Mouse (Mus musculus): ENCODE measurements around the gene Syt13. TPM values are rescaled to one million over a fixed set of nuclear protein-coding genes. Genes with fewer than 3 reads are reported as not detected.

Gene Syt13
- polyA plus RNA-seq, 1 experiment from 2014 or later, result 49.9 TPM

GRCm38 (mm10) chr2:92971069-92971468 lies 56.2 kb downstream of the Syt13 start:
- Histone ChIP-seq H3K27ac (replicated peaks) (no peak overlapping the region), H3K4me1 (replicated peaks) (peaks cover 11% of the 10 kb centered on the region; the same call in 1 of the 2 replicates), H3K27me3 (no peaks in the 10 kb centered on the region), H3K4me3 (no peak overlapping the region), H3K36me3 (peaks cover 37% of the 10 kb centered on the region), H3K4me2 (no peak overlapping the region), H3K9ac (no peak overlapping the region), H3K9me3 (no peaks in the 10 kb centered on the region)
- ATAC-seq (ENCODE audit: low FRiP score, low read depth), result no peak
- 78% methylated on average over 9 of the region's 9 CpGs for WGBS

GRCm38 (mm10) chr2:92971536-92971935 lies 56.6 kb downstream of the Syt13 start:
- peaks cover 11% of the 10 kb centered on the region; the same call in 1 of the 2 replicates for H3K4me1 ChIP-seq (replicated peaks)
- H3K27me3 ChIP-seq, result no peaks in the 10 kb centered on the region
- 89% methylated on average over 8 of the region's 8 CpGs for WGBS
- H3K4me2 ChIP-seq, result no peak overlapping the region
- peaks cover 37% of the 10 kb centered on the region for H3K36me3 ChIP-seq
- no peak for ATAC-seq (ENCODE audit: low FRiP score, low read depth)
- H3K4me3 ChIP-seq, result no peak overlapping the region
- no peaks in the 10 kb centered on the region for H3K9me3 ChIP-seq
- no peak overlapping the region for H3K9ac ChIP-seq
- H3K27ac ChIP-seq (replicated peaks), result no peak overlapping the region

DNA sequence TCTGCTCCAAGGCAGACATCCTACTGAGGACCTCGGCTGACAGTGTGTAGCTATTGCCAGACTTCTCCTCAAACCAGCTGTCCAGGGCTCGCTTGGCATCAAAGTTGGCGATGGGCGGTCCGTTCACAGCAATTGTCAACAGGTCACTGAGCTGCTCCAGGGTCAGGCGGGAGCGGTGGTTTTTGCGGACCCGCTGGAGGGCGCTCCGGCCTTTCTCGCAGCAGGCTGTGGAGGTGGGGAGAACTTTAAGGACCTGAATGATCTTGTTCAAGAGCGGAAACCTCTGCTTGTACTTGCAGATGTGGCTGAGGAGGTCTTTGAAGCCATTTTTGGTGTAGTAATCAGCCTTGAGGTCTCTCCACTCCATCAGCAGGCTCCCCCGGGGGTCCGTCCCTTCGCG lies 57.2 kb downstream of the Syt13 start:
- Histone ChIP-seq H3K36me3 (peaks cover 37% of the 10 kb centered on the region), H3K27me3 (no peaks in the 10 kb centered on the region), H3K4me1 (replicated peaks) (peaks cover 10% of the 10 kb centered on the region; the same call in 1 of the 2 replicates), H3K9me3 (no peaks in the 10 kb centered on the region), H3K4me2 (no peak overlapping the region), H3K27ac (replicated peaks) (no peak overlapping the region), H3K9ac (no peak overlapping the region), H3K4me3 (no peak overlapping the region)
- 93% methylated on average over 17 of the region's 17 CpGs for WGBS
- ATAC-seq (ENCODE audit: low FRiP score, low read depth), result no peak

- H3K36me3 ChIP-seq, result peaks cover 42% of the 10 kb centered on the region
- H3K4me3 ChIP-seq, result no peak overlapping the region
- H3K9ac ChIP-seq, result no peak overlapping the region
- H3K27ac ChIP-seq (replicated peaks), result no peak overlapping the region
- 96% methylated on average over 20 of the region's 20 CpGs for WGBS
- no peak overlapping the region for H3K4me2 ChIP-seq
- ATAC-seq (ENCODE audit: low FRiP score, low read depth), result no peak
- no peaks in the 10 kb centered on the region for H3K27me3 ChIP-seq
- no peaks in the 10 kb centered on the region for H3K4me1 ChIP-seq (replicated peaks)
- no peaks in the 10 kb centered on the region for H3K9me3 ChIP-seq
Observed at GRCm38 (mm10) chr2:92973646-92974045, 58.7 kb downstream of the Syt13 start.

GRCm38 (mm10) chr2:92975031-92975790 lies 60.3 kb downstream of the Syt13 start:
- no peak overlapping the region for H3K4me2 ChIP-seq
- no peak overlapping the region for H3K9ac ChIP-seq
- no peaks in the 10 kb centered on the region for H3K9me3 ChIP-seq
- H3K36me3 ChIP-seq, result peaks cover 48% of the 10 kb centered on the region
- no peak overlapping the region for H3K27ac ChIP-seq (replicated peaks)
- H3K4me1 ChIP-seq (replicated peaks), result no peaks in the 10 kb centered on the region
- WGBS, result 65% methylated on average over 14 of the region's 14 CpGs
- H3K4me3 ChIP-seq, result no peak overlapping the region
- no peaks in the 10 kb centered on the region for H3K27me3 ChIP-seq
- ATAC-seq (ENCODE audit: low FRiP score, low read depth), result no peak

GRCm38 (mm10) chr2:92980165-92980564 lies 65.3 kb downstream of the Syt13 start:
- H3K4me2 ChIP-seq, result no peak overlapping the region
- no peak overlapping the region for H3K4me3 ChIP-seq
- H3K9me3 ChIP-seq, result no peaks in the 10 kb centered on the region
- 89% methylated on average over 10 of the region's 10 CpGs for WGBS
- no peak for ATAC-seq (ENCODE audit: low FRiP score, low read depth)
- no peaks in the 10 kb centered on the region for H3K27me3 ChIP-seq
- H3K4me1 ChIP-seq (replicated peaks), result no peaks in the 10 kb centered on the region
- H3K36me3 ChIP-seq, result peaks cover 19% of the 10 kb centered on the region; the same call in 1 of the 2 replicates
- no peak overlapping the region for H3K27ac ChIP-seq (replicated peaks)
- no peak overlapping the region for H3K9ac ChIP-seq

GRCm38 (mm10) chr2:92982591-92983272 lies 67.8 kb downstream of the Syt13 start:
- no peak overlapping the region for H3K9ac ChIP-seq
- H3K36me3 ChIP-seq, result peaks cover 12% of the 10 kb centered on the region; the same call in 1 of the 2 replicates
- no peaks in the 10 kb centered on the region for H3K27me3 ChIP-seq
- WGBS, result 84% methylated on average over 8 of the region's 8 CpGs
- H3K27ac ChIP-seq (replicated peaks), result no peak overlapping the region
- ATAC-seq (ENCODE audit: low FRiP score, low read depth), result no peak
- H3K4me3 ChIP-seq, result no peak overlapping the region
- no peak overlapping the region for H3K4me2 ChIP-seq
- H3K9me3 ChIP-seq, result no peaks in the 10 kb centered on the region
- H3K4me1 ChIP-seq (replicated peaks), result peaks cover 4% of the 10 kb centered on the region; the same call in 1 of the 2 replicates

DNA sequence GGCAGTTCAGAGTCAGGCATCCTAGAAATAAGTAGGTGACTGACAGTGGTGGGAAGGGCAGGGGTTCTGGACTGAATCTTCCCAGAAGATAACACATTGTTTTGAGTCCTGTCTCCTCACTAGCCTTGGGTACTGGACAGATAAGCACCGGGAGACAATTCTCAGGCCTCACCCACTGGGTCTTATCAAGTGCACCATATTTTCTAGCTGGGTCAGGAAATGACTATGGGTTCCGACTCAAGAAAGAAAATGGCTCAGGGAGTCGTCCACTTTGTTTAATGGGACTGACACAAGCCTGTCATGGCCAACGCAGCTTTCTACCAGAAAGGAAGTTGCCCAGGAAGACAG lies 68.3 kb downstream of the Syt13 start:
- Histone ChIP-seq H3K4me3 (no peak overlapping the region), H3K9me3 (no peaks in the 10 kb centered on the region), H3K36me3 (peaks cover 10% of the 10 kb centered on the region; the same call in 1 of the 2 replicates), H3K4me2 (no peak overlapping the region), H3K27me3 (no peaks in the 10 kb centered on the region), H3K27ac (replicated peaks) (no peak overlapping the region), H3K4me1 (replicated peaks) (peaks cover 9% of the 10 kb centered on the region), H3K9ac (no peak overlapping the region)
- ATAC-seq (ENCODE audit: low FRiP score, low read depth), result no peak
- WGBS, result 92% methylated on average over 4 of the region's 4 CpGs

GRCm38 (mm10) chr2:92984321-92985108 lies 69.6 kb downstream of the Syt13 start:
- ATAC-seq (ENCODE audit: low FRiP score, low read depth), result no peak
- Histone ChIP-seq H3K9ac (no peak overlapping the region), H3K9me3 (no peaks in the 10 kb centered on the region), H3K27me3 (no peaks in the 10 kb centered on the region), H3K27ac (replicated peaks) (no peak overlapping the region), H3K4me2 (no peak overlapping the region), H3K4me1 (replicated peaks) (peaks cover 18% of the 10 kb centered on the region), H3K36me3 (peaks cover 5% of the 10 kb centered on the region; the same call in 1 of the 2 replicates), H3K4me3 (no peak overlapping the region)
- WGBS, result 85% methylated on average over 7 of the region's 7 CpGs

DNA sequence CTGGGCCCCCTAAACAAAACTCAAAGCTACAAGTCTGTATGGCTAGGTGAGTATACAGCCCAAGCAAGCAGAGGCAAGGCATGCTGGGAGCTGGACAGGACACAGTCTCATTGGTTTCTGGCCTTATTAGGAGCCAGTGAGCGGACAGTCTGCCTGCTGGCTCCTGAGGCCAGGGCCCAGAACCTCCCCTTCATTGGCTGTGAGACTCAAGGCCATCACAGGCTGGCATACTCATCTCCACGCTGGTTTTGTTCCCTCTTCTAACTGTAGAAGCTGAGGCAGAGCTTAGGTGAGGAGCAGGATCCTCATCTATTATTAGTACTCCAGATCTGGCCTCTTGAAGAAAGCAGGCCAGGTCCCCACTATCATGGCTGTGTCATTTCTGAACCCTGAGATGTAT lies 70.3 kb downstream of the Syt13 start:
- H3K27me3 ChIP-seq, result no peaks in the 10 kb centered on the region
- no peak for ATAC-seq (ENCODE audit: low FRiP score, low read depth)
- H3K4me3 ChIP-seq, result no peak overlapping the region
- H3K9ac ChIP-seq, result no peak overlapping the region
- no peak overlapping the region for H3K27ac ChIP-seq (replicated peaks)
- H3K4me2 ChIP-seq, result no peak overlapping the region
- H3K36me3 ChIP-seq, result peaks cover 3% of the 10 kb centered on the region; the same call in 1 of the 2 replicates
- H3K4me1 ChIP-seq (replicated peaks), result peaks cover 18% of the 10 kb centered on the region
- H3K9me3 ChIP-seq, result no peaks in the 10 kb centered on the region
- WGBS, result 83% methylated on average over 2 of the region's 2 CpGs

- 58% methylated on average over 7 of the region's 7 CpGs for WGBS
- Histone ChIP-seq H3K27ac (replicated peaks) (no peak overlapping the region), H3K4me2 (no peak overlapping the region), H3K4me1 (replicated peaks) (peaks cover 18% of the 10 kb centered on the region), H3K36me3 (0 out of 2 replicates have a peak, but pooled peaks cover 2% of the 10 kb centered on the region), H3K4me3 (no peak overlapping the region), H3K27me3 (no peaks in the 10 kb centered on the region), H3K9ac (no peak overlapping the region), H3K9me3 (no peaks in the 10 kb centered on the region)
- ATAC-seq (ENCODE audit: low FRiP score, low read depth), result no peak
Observed at GRCm38 (mm10) chr2:92985600-92985999, 70.7 kb downstream of the Syt13 start.

Measured in hindbrain, embryonic 15.5 days (tissue).